Mouse (Mus musculus) embryonic fibroblast, embryonic 13.5 days (primary cell): ENCODE data around the gene Nr5a2.

Experiments used
- CTCF ChIP-seq: IDR thresholded peaks from 2 replicates; pipeline ENCODE4 v1.5.1; 2011; ENCODE audit warnings: mild to moderate bottlenecking, control low read depth, low read length, moderate library complexity, borderline replicate concordance; ENCODE audit not compliant: insufficient read depth
- POLR2A ChIP-seq: IDR thresholded peaks from 2 replicates; pipeline ENCODE4 v1.6.1; 2011; ENCODE audit warnings: low read depth, mild to moderate bottlenecking, control low read depth, low read length, moderate library complexity

DNA sequence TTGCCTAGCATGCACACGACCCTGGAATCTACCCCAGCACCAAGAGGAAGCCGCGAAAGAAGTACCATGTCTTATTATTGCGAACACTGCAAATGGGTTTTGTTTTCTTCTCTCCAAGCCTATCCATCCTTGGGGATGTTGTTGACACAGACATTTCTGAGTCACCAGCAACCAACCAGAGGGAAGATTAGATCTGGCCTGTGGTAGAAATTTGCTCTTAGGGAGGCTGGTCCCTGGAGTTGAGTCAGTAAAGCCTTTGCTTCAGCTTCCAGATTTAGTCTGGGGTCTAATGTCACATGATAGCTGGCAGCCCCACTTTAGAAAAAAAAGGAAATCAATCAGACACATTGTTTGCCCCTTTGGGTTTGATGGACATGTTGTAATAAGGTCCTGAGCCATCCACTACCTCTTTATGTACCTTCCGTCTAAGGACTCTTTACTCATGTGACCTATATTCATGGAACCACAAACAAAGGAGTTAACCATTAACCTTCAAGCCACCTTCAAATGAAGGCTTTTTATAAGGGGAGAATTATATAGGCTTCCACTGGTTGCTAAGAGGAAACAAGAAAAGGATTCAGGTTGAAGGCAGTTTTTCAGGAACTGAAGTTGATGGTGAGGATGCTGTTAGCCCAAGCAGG is 20.1 kb upstream of the Nr5a2 start:
- no peak for TF ChIP-seq POLR2A
- TF ChIP-seq CTCF, result no peak
